Mouse (Mus musculus) intestine, embryonic 14.5 days (tissue): ENCODE measurements around the gene Sgpp1. TPM values are rescaled to one million over a fixed set of nuclear protein-coding genes. Genes with fewer than 3 reads are reported as not detected.
A peak's percentile ranks its signal among the peaks of the same experiment; 100 is the strongest.
"Not testable (repeated sequence)": the region's sequence is repeated elsewhere in the genome, so short reads cannot be mapped to it uniquely, and the experiment has no call there.

ENCODE experiments used
- ATAC-seq: fragments of 200-750 bp; cut with Nextera tagmentation; replicated peaks from 2 replicates; pipeline ENCODE4 v1.8.0; 2017; ENCODE audit warnings: low read depth, moderate number of reproducible peaks, moderate TSS enrichment, moderate library complexity; ENCODE audit not compliant: low FRiP score, low TSS enrichment
- DNase-seq: peaks from one replicate; pipeline ENCODE4 v3.0.0-alpha.2; 2018; ENCODE audit warnings: low spot score
- H3K27ac ChIP-seq: fragments of 300-500 bp; sonication (generic); 2 replicates; pipeline ENCODE4 v1.5.1; 2014; ENCODE audit warnings: low read depth, mild to moderate bottlenecking, control low read depth
- H3K27me3 ChIP-seq: fragments of 300-500 bp; sonication (generic); replicated peaks from 2 replicates; pipeline ENCODE4 v1.6.1; 2014; ENCODE audit warnings: low read length, control low read depth; ENCODE audit not compliant: control insufficient read depth, insufficient read depth
- H3K36me3 ChIP-seq: fragments of 300-500 bp; sonication (generic); 2 replicates; pipeline ENCODE4 v1.6.1; 2014; ENCODE audit warnings: low read length, control low read depth; ENCODE audit not compliant: control insufficient read depth, insufficient read depth
- H3K4me1 ChIP-seq: fragments of 300-500 bp; sonication (generic); replicated peaks from 2 replicates; pipeline ENCODE4 v1.6.1; 2014; ENCODE audit warnings: low read length, control low read depth, mixed read lengths; ENCODE audit not compliant: control insufficient read depth, insufficient read depth
- H3K4me2 ChIP-seq: fragments of 300-500 bp; sonication (generic); 2 replicates; pipeline ENCODE4 v1.6.1; 2014; ENCODE audit warnings: low read length
- H3K4me3 ChIP-seq: fragments of 300-500 bp; sonication (generic); 2 replicates; pipeline ENCODE4 v1.5.1; 2014; ENCODE audit warnings: low read depth, low read length, control low read depth, mixed read lengths
- H3K9ac ChIP-seq: fragments of 300-500 bp; sonication (generic); 2 replicates; pipeline ENCODE4 v1.6.1; 2014; ENCODE audit warnings: mild to moderate bottlenecking, low read length
- H3K9me3 ChIP-seq: fragments of 300-500 bp; sonication (generic); 2 replicates; pipeline ENCODE4 v1.6.1; 2016; ENCODE audit warnings: low read length, control low read depth; ENCODE audit not compliant: control insufficient read depth
- WGBS: fragments of 180-500 bp; shearing (Covaris S2); extraction: QIAGEN DNeasy Blood & Tissue Kit; methylation state at CpG from one replicate; pipeline ENCODE4 v1.1.7; 2014; 5-methylcytosine and 5-hydroxymethylcytosine counted together
- polyA plus RNA-seq: library from polyadenylated mRNA; unstranded; fragments of >200 nt; fragmentation: Nextera tagmentation; extraction: Ambion mirVana; gene quantifications from 2 replicates; pipeline ENCODE4 v1.2.1, GENCODE M21; 2014

Sgpp1 gene
- polyA plus RNA-seq, 1 experiment from 2014 or later: 15.4 TPM

DNA sequence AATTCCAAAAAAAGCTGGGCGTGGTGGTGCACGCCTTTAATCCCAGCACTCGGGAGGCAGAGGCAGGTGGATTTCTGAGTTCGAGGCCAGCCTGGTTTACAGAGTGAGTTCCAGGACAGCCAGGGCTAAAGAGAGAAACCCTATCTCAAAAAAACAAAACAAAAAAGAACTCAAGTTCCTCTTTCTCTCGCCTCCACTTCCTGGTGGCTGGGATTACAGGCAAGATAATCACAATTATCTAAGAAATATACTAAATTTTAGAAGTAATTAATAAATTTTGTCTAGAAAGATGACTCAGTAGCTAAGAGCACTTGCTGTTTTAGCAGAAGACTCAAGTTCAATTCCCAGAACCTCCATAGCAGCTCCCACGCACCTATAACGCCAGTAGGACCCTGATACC lies 22.6 kb downstream of the Sgpp1 start:
- 88% methylated on average over 7 of the region's 7 CpGs for WGBS
- not testable (repeated sequence) for H3K9me3 ChIP-seq, H3K4me3 ChIP-seq, H3K9ac ChIP-seq, H3K4me1 ChIP-seq, H3K27ac ChIP-seq, H3K36me3 ChIP-seq, ATAC-seq, H3K27me3 ChIP-seq, H3K4me2 ChIP-seq, DNase-seq

DNA sequence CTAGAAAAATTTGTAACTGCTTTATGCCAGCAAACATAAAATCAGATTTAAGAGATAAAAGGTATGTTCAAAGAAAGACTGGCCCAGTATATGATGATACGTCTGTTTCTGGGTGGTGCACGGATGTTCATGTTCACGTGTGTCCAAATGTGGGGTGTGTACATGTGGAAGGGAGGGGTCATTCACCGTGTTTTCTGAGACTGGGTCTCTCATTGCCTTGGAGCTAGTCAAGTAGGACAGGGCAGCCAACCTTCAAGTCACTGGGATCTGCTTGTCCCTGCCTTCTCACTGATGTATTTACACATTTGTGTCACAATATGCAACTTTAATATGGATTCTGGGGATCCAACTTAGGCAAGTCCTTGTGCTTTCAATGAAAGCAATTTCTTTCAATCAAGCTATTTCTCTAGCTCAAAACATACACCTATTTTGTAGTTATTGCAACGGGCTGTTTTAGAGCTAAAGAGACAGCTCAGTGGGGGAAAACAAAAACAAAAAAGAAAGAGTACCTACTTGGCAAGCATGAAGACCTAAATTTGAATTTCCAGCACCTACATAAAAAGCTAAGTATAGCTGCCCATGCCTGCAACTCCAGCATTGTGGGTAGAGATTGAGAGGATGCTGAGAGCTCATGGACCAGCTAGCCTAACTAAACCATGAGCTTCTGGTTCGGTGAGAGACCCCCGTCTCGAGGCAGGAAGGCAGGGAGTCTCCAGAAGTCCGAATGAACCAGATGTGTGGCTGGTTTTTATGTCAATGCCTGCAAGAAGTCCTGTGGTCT lies 24.7 kb downstream of the Sgpp1 start:
- no peak for DNase-seq
- Histone ChIP-seq H3K9ac (no peak overlapping the region), H3K27me3 (no peaks in the 10 kb centered on the region), H3K27ac (no peak overlapping the region), H3K36me3 (peaks cover 1% of the 10 kb centered on the region; the same call in 1 of the 2 replicates), H3K9me3 (no peaks in the 10 kb centered on the region), H3K4me3 (no peak overlapping the region), H3K4me1 (no peaks in the 10 kb centered on the region), H3K4me2 (no peak overlapping the region)
- WGBS: 85% methylated on average over 9 of the region's 9 CpGs
- ATAC-seq: no peak

DNA sequence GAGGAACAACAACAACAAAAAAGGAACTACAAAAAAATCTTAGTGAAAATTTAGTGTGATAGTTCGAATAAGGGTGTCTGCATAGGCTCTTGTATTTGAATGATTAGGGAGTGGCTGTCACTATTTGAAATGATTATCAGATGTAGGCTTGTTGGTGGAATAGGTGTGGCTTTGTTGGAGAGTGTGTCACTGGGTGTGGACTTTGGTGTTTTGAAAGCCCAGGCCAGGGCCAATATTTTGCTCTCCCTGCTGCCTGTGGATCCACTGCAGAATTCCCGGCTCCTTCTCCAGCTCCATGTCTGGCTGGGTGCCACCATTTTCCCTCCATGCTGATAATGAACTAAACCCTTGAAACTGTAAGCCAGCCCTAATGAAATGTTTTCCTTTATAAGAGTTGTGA lies 26.0 kb downstream of the Sgpp1 start:
- Histone ChIP-seq H3K27ac (no peak overlapping the region), H3K9ac (no peak overlapping the region), H3K9me3 (no peaks in the 10 kb centered on the region), H3K36me3 (no peaks in the 10 kb centered on the region), H3K4me2 (no peak overlapping the region), H3K4me3 (no peak overlapping the region), H3K4me1 (no peaks in the 10 kb centered on the region), H3K27me3 (no peaks in the 10 kb centered on the region)
- no peak for ATAC-seq
- WGBS: 90% methylated on average over 2 of the region's 2 CpGs
- DNase-seq: no peak

DNA sequence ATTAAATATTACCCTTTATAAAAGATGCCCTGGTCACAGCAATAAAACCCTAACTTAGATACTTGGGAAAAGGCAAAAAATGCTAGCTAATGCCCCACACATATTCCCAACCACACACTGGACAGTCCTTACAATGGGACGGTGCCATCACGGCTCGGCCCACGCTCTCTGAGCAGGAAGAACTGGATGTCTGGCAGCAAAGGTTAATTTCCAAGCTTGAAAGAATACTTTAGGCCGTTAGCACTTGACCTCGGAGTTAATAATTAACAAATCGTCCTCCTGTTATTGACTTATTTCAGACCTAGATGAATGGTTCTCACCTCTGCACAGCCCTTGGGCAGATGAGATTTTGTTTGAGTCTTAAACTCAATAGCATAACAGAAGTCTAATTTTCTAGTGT lies 28.9 kb downstream of the Sgpp1 start:
- ATAC-seq (no peak), DNase-seq (no peak)
- no peaks in the 10 kb centered on the region for H3K9me3 ChIP-seq
- no peaks in the 10 kb centered on the region for H3K36me3 ChIP-seq
- 59% methylated on average over 7 of the region's 7 CpGs for WGBS
- H3K27ac ChIP-seq: no peak overlapping the region
- no peak overlapping the region for H3K9ac ChIP-seq
- peaks cover 4% of the 10 kb centered on the region; the same call in 1 of the 2 replicates for H3K4me1 ChIP-seq
- H3K4me2 ChIP-seq: no peak overlapping the region
- no peak overlapping the region for H3K4me3 ChIP-seq
- H3K27me3 ChIP-seq: no peaks in the 10 kb centered on the region

DNA sequence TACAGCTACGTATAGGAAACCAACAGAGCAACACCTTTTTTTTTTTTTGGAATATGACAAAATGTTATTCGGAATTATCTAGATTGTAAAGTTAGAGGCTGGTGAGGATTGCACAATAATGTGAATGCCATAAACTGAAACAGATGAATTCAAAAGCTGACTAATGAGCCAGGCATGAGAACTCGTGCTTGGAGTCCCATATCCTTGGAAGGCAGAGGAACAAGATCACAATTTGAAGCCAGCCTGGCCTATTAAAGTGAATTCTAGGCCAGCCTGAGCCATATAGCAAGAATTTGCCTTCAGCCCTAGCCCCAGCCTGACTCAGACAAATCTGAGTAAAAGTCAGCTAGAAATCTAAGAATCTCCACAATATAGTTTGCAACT lies 32.8 kb downstream of the Sgpp1 start:
- Histone ChIP-seq H3K4me3 (no peak overlapping the region), H3K27me3 (no peaks in the 10 kb centered on the region), H3K27ac (no peak overlapping the region), H3K36me3 (no peaks in the 10 kb centered on the region), H3K9me3 (0 out of 2 replicates have a peak, but pooled peaks cover 5% of the 10 kb centered on the region), H3K4me2 (no peak overlapping the region), H3K9ac (no peak overlapping the region), H3K4me1 (peaks cover 12% of the 10 kb centered on the region)
- DNase-seq (no peak), ATAC-seq (no peak)
- 83% methylated on average over 3 of the region's 3 CpGs for WGBS

DNA sequence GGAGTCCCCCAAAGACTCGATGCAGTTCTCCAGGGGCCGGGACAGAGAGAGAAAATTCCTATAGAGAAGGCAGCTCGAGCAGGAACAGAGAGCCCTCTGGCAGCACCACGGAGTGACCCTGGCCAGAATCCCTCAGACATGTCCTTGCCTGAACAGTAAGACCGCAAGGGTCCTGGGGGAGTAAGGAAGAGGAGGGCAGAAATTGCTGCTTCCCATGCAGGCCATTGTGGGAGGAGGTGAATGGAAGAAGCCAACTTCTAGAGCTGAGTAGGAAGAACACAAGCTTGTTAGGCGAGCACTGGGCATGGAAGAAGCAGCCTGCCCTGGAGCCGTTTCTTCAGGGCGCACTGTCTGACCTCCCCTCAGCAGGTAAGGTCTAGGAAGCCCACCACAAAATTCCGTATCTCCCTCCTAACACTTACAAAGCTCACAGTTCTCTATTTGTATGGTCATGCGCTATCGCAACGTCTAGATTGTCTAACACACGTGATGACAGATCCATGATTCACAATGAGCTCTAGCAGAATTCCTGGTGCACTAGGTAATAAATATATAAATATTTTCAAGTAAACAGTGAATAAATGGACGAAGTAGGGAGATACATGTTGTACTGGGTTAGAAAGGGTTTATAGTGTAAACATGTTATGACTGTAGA lies 33.3 kb downstream of the Sgpp1 start:
- DNase-seq (no peak), ATAC-seq (no peak)
- peak overlapping the region; percentile 48 for H3K4me2 ChIP-seq
- H3K36me3 ChIP-seq: no peaks in the 10 kb centered on the region
- H3K9me3 ChIP-seq: 0 out of 2 replicates have a peak, but pooled peaks cover 5% of the 10 kb centered on the region
- peaks cover 12% of the 10 kb centered on the region for H3K4me1 ChIP-seq
- no peaks in the 10 kb centered on the region for H3K27me3 ChIP-seq
- H3K27ac ChIP-seq: 0 out of 2 replicates have a peak overlapping the region, but pooled peaks have one; percentile 47
- 68% methylated on average over 14 of the region's 14 CpGs for WGBS
- no peak overlapping the region for H3K4me3 ChIP-seq
- 0 out of 2 replicates have a peak overlapping the region, but pooled peaks have one; percentile 22 for H3K9ac ChIP-seq

DNA sequence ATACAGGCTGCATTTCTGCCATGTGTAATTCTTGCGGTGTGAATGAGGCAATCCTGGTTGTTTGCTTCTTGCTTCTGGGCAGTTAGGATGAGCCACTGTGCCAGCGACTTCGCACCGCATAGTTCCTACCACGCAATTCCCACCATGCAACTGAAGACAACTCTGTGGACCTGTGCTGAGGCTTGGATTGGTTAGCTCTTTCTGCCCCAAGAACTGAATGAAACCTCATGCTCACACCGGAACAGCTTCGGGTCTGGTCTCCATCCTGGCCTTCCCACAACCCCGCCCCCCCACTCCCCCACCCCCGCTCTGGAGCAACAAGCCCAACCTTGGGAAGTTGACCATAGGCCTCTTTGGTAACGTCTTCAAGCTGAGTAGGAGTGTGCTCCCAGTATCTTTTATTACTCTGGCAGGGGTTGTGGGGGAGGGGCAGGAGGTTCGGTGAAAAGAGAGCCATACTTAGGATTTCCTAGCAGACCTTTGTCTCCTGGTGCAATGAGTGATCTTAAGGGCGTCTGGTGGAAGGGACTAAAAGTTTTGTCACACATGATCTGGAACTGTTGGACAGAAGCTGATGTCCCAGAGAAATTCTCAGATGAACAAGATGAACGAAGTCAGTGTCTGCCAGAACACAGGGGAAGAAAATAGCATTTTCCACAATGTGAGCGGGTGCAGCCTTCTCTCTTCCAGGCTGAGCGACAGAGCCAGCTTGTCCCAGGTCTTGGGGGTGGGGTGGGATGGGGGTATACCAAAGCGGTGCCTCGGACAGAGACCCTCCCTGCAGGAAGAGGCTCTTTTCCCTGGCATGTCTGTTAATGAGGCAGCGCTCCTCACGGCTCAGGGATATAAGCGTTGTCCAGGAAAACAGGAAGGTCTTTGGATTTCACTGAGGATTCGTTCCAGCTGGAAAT lies 34.1 kb downstream of the Sgpp1 start:
- Histone ChIP-seq H3K4me2 (peak overlapping the region; percentile 48), H3K27ac (0 out of 2 replicates have a peak overlapping the region, but pooled peaks have one; percentile 47), H3K9me3 (0 out of 2 replicates have a peak, but pooled peaks cover 5% of the 10 kb centered on the region), H3K36me3 (no peaks in the 10 kb centered on the region), H3K27me3 (no peaks in the 10 kb centered on the region), H3K4me3 (0 out of 2 replicates have a peak overlapping the region, but pooled peaks have one; percentile 4), H3K4me1 (peaks cover 12% of the 10 kb centered on the region), H3K9ac (0 out of 2 replicates have a peak overlapping the region, but pooled peaks have one; percentile 22)
- ATAC-seq: peak; percentile 55
- WGBS: 29% methylated on average over 21 of the region's 21 CpGs
- peak; percentile 73 for DNase-seq

DNA sequence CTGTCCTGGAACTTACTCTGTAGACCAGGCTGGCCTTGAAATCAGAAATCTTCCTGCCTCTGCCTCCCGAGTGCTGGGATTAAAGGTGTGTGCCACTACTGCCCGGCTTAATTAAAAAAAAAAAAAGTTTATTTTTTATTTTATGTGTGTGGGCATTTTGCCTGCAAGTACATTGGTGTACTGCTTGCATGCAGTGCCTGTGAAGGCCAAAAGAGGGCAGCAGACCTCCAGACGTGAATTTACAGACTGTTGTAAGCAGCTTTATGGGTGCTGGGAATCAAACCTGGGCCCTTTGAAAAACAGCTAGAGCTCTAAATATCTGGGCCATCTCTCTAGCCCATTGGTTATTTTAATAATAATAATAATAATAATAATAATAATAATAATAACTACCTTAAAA lies 36.8 kb downstream of the Sgpp1 start:
- Histone ChIP-seq H3K9me3 (0 out of 2 replicates have a peak, but pooled peaks cover 5% of the 10 kb centered on the region), H3K36me3 (no peaks in the 10 kb centered on the region), H3K27ac (no peak overlapping the region), H3K4me1 (peaks cover 12% of the 10 kb centered on the region), H3K9ac (no peak overlapping the region), H3K4me2 (no peak overlapping the region), H3K4me3 (no peak overlapping the region), H3K27me3 (no peaks in the 10 kb centered on the region)
- 93% methylated on average over 3 of the region's 3 CpGs for WGBS
- ATAC-seq: no peak
- DNase-seq: no peak
